Mouse (Mus musculus) cortical plate, adult 2 months (tissue): ENCODE results near the gene Helz2. TPM values are rescaled to one million over a fixed set of nuclear protein-coding genes. Genes with fewer than 3 reads are reported as not detected.

Source experiments
- H3K27ac ChIP-seq: fragments of 200-500 bp; 2 replicates; pipeline ENCODE4 v1.5.1; 2012; ENCODE audit warnings: low read length, control low read depth, inconsistent platforms; ENCODE audit not compliant: insufficient read depth
- H3K4me1 ChIP-seq: fragments of 200-500 bp; 2 replicates; pipeline ENCODE4 v1.6.1; 2011; ENCODE audit warnings: low read length; ENCODE audit not compliant: control insufficient read depth, insufficient read depth
- H3K4me3 ChIP-seq: fragments of 200-500 bp; 2 replicates; pipeline ENCODE4 v1.5.1; 2011; ENCODE audit warnings: mild to moderate bottlenecking, low read length, control low read depth; ENCODE audit not compliant: insufficient read depth
- CTCF ChIP-seq: fragments of 200-500 bp; IDR thresholded peaks from 2 replicates; pipeline ENCODE4 v1.5.1; 2011; ENCODE audit warnings: mild to moderate bottlenecking, control low read depth, low read length; ENCODE audit not compliant: insufficient read depth; ENCODE audit errors: extremely low read depth
- POLR2A ChIP-seq: fragments of 200-500 bp; IDR thresholded peaks from 2 replicates; pipeline ENCODE4 v1.6.1; 2011; ENCODE audit warnings: mild to moderate bottlenecking, low read length, control low read depth; ENCODE audit not compliant: insufficient read depth; ENCODE audit errors: extremely low read depth
- polyA plus RNA-seq: library from polyadenylated mRNA; depleted of rRNA; stranded (reverse); fragments of >200 nt; gene quantifications from 2 replicates; pipeline ENCODE4 v1.2.3, GENCODE M21; 2012

Helz2 gene
- polyA plus RNA-seq, 1 experiment: 3.4 TPM

- H3K27ac ChIP-seq: no peak overlapping the region
- no peak for TF ChIP-seq CTCF
- no peak for TF ChIP-seq POLR2A
- no peak overlapping the region for H3K4me3 ChIP-seq
- no peaks in the 10 kb centered on the region for H3K4me1 ChIP-seq
These were observed 32.0 kb upstream of the Helz2 start for GRCm38 (mm10) chr2:181273829-181274228.

- Histone ChIP-seq H3K27ac (no peak overlapping the region; the same call in 1 of the 2 replicates), H3K4me1 (no peaks in the 10 kb centered on the region), H3K4me3 (no peak overlapping the region)
- TF ChIP-seq POLR2A: no peak
- TF ChIP-seq CTCF: no peak
These were observed 30.3 kb upstream of the Helz2 start for GRCm38 (mm10) chr2:181272092-181272491.

GRCm38 (mm10) chr2:181266839-181267238 is 25.0 kb upstream of the Helz2 start:
- Histone ChIP-seq H3K27ac (no peak overlapping the region), H3K4me1 (no peaks in the 10 kb centered on the region)
- no peak for TF ChIP-seq CTCF

GRCm38 (mm10) chr2:181253248-181253647 is 11.4 kb upstream of the Helz2 start:
- H3K27ac ChIP-seq: no peak overlapping the region
- no peak for TF ChIP-seq POLR2A
- TF ChIP-seq CTCF: no peak
- no peak overlapping the region for H3K4me3 ChIP-seq
- H3K4me1 ChIP-seq: no peaks in the 10 kb centered on the region

More at GRCm38 (mm10) chr2:181266839-181267238, 25.0 kb upstream of the Helz2 start:
- no peak overlapping the region for H3K4me3 ChIP-seq

- TF ChIP-seq POLR2A: no peak
- TF ChIP-seq CTCF: no peak
- Histone ChIP-seq H3K27ac (no peak overlapping the region), H3K4me1 (no peaks in the 10 kb centered on the region)
These were observed 10.0 kb upstream of the Helz2 start for GRCm38 (mm10) chr2:181251841-181252240.

GRCm38 (mm10) chr2:181249217-181249616 is 7.4 kb upstream of the Helz2 start:
- no peaks in the 10 kb centered on the region for H3K4me1 ChIP-seq
- no peak overlapping the region for H3K27ac ChIP-seq
- no peak overlapping the region for H3K4me3 ChIP-seq
- TF ChIP-seq CTCF (no peak), POLR2A (no peak)

More at GRCm38 (mm10) chr2:181251841-181252240, 10.0 kb upstream of the Helz2 start:
- no peak overlapping the region for H3K4me3 ChIP-seq

GRCm38 (mm10) chr2:181245031-181245430 is 3.2 kb upstream of the Helz2 start:
- TF ChIP-seq CTCF: no peak
- TF ChIP-seq POLR2A: no peak
- no peaks in the 10 kb centered on the region for H3K4me1 ChIP-seq

GRCm38 (mm10) chr2:181243706-181244394 is 2.0 kb upstream of the Helz2 start:
- no peak overlapping the region for H3K4me3 ChIP-seq
- no peak overlapping the region for H3K27ac ChIP-seq
- H3K4me1 ChIP-seq: no peaks in the 10 kb centered on the region
- TF ChIP-seq CTCF (no peak), POLR2A (no peak)

More at GRCm38 (mm10) chr2:181245031-181245430, 3.2 kb upstream of the Helz2 start:
- Histone ChIP-seq H3K4me3 (no peak overlapping the region), H3K27ac (no peak overlapping the region)

- H3K27ac ChIP-seq: no peak overlapping the region
- TF ChIP-seq POLR2A: no peak
- no peaks in the 10 kb centered on the region for H3K4me1 ChIP-seq
- 0 out of 2 replicates have a peak overlapping the region, but pooled peaks have one; percentile 15 for H3K4me3 ChIP-seq
These were observed 463 bp upstream of the Helz2 start for GRCm38 (mm10) chr2:181242314-181242665.

- Histone ChIP-seq H3K4me3 (no peak overlapping the region), H3K27ac (no peak overlapping the region), H3K4me1 (no peaks in the 10 kb centered on the region)
- no peak for TF ChIP-seq POLR2A
- TF ChIP-seq CTCF: no peak
These were observed 904 bp downstream of the Helz2 start for GRCm38 (mm10) chr2:181240806-181241440.
